Mouse (Mus musculus) erythroblast, embryonic 14.5 days (primary cell): ENCODE data around the gene Card14. TPM values are rescaled to one million over a fixed set of nuclear protein-coding genes. Genes with fewer than 3 reads are reported as not detected.
"Not testable (repeated sequence)": the region's sequence is repeated elsewhere in the genome, so short reads cannot be mapped to it uniquely, and the experiment has no call there.

Experiments
- H3K27me3 ChIP-seq: 2 replicates; pipeline ENCODE4 v1.6.1; 2012; ENCODE audit warnings: inconsistent platforms; ENCODE audit not compliant: control insufficient read depth
- H3K36me3 ChIP-seq: 2 replicates; pipeline ENCODE4 v1.6.1; 2012; ENCODE audit warnings: mild to moderate bottlenecking, inconsistent platforms; ENCODE audit not compliant: control insufficient read depth
- H3K4me1 ChIP-seq: 2 replicates; pipeline ENCODE4 v1.6.1; 2012; ENCODE audit warnings: inconsistent platforms; ENCODE audit not compliant: control insufficient read depth
- H3K4me3 ChIP-seq: replicated peaks from 2 replicates; pipeline ENCODE3; 2012; ENCODE audit warnings: moderate library complexity, mild to moderate bottlenecking, inconsistent platforms
- H3K9me3 ChIP-seq: 2 replicates; pipeline ENCODE4 v1.6.1; 2012; ENCODE audit warnings: low read length, inconsistent platforms, mixed read lengths; ENCODE audit not compliant: control insufficient read depth
- GATA1 ChIP-seq: IDR thresholded peaks from 2 replicates; pipeline ENCODE4 v1.6.1; 2012; ENCODE audit warnings: low read length, inconsistent platforms, mixed read lengths
- TAL1 ChIP-seq: IDR thresholded peaks from 3 replicates; pipeline ENCODE4 v1.6.1; 2012; ENCODE audit warnings: low read length, inconsistent platforms, mixed read lengths
- polyA plus RNA-seq: library from polyadenylated mRNA; stranded (reverse); fragments of >175 nt; gene quantifications from 2 replicates; pipeline ENCODE4 v1.2.3, GENCODE M21; 2012

Gene Card14
- polyA plus RNA-seq, 1 experiment, result 0.01 TPM

- Histone ChIP-seq H3K4me3 (no peak overlapping the region), H3K4me1 (peaks cover 6% of the 10 kb centered on the region), H3K36me3 (no peaks in the 10 kb centered on the region; the same call in 1 of the 2 replicates), H3K27me3 (no peaks in the 10 kb centered on the region), H3K9me3 (no peaks in the 10 kb centered on the region)
- no peak for TF ChIP-seq GATA1
- TF ChIP-seq TAL1, result no peak
Measured at GRCm38 (mm10) chr11:119375425-119375824, 67.9 kb downstream of the Card14 start.

GRCm38 (mm10) chr11:119377326-119377725 is 69.8 kb downstream of the Card14 start:
- H3K27me3 ChIP-seq, result no peaks in the 10 kb centered on the region
- no peak for TF ChIP-seq GATA1

GRCm38 (mm10) chr11:119378551-119378950 is 71.0 kb downstream of the Card14 start:
- TF ChIP-seq TAL1 (no peak), GATA1 (no peak)
- H3K27me3 ChIP-seq, result no peaks in the 10 kb centered on the region
- H3K36me3 ChIP-seq, result no peaks in the 10 kb centered on the region; the same call in 1 of the 2 replicates

More at GRCm38 (mm10) chr11:119377326-119377725, 69.8 kb downstream of the Card14 start:
- Histone ChIP-seq H3K36me3 (no peaks in the 10 kb centered on the region; the same call in 1 of the 2 replicates), H3K9me3 (no peaks in the 10 kb centered on the region), H3K4me3 (no peak overlapping the region), H3K4me1 (peaks cover 6% of the 10 kb centered on the region)

GRCm38 (mm10) chr11:119381631-119382337 is 74.2 kb downstream of the Card14 start:
- Histone ChIP-seq H3K9me3 (no peaks in the 10 kb centered on the region), H3K4me3 (no peak overlapping the region), H3K4me1 (peaks cover 2% of the 10 kb centered on the region), H3K27me3 (no peaks in the 10 kb centered on the region), H3K36me3 (no peaks in the 10 kb centered on the region; the same call in 1 of the 2 replicates)
- TF ChIP-seq GATA1 (no peak), TAL1 (no peak)

More at GRCm38 (mm10) chr11:119378551-119378950, 71.0 kb downstream of the Card14 start:
- Histone ChIP-seq H3K4me1 (peaks cover 6% of the 10 kb centered on the region), H3K4me3 (no peak overlapping the region), H3K9me3 (no peaks in the 10 kb centered on the region)

GRCm38 (mm10) chr11:119382338-119382850 is 74.8 kb downstream of the Card14 start:
- no peaks in the 10 kb centered on the region; the same call in 1 of the 2 replicates for H3K36me3 ChIP-seq
- no peak overlapping the region for H3K4me3 ChIP-seq

GRCm38 (mm10) chr11:119384904-119385303 is 77.3 kb downstream of the Card14 start:
- Histone ChIP-seq H3K36me3 (no peaks in the 10 kb centered on the region), H3K4me1 (peaks cover 4% of the 10 kb centered on the region), H3K4me3 (no peak overlapping the region), H3K27me3 (peaks cover 25% of the 10 kb centered on the region), H3K9me3 (no peaks in the 10 kb centered on the region)
- TF ChIP-seq TAL1 (no peak), GATA1 (no peak)

More at GRCm38 (mm10) chr11:119382338-119382850, 74.8 kb downstream of the Card14 start:
- H3K27me3 ChIP-seq, result peaks cover under 1% of the 10 kb centered on the region; the same call in 1 of the 2 replicates
- no peak for TF ChIP-seq TAL1
- TF ChIP-seq GATA1, result no peak
- no peaks in the 10 kb centered on the region for H3K4me1 ChIP-seq
- no peaks in the 10 kb centered on the region for H3K9me3 ChIP-seq

GRCm38 (mm10) chr11:119386306-119386705 is 78.7 kb downstream of the Card14 start:
- no peak for TF ChIP-seq TAL1
- no peak for TF ChIP-seq GATA1
- H3K36me3 ChIP-seq, result no peaks in the 10 kb centered on the region
- H3K27me3 ChIP-seq, result peaks cover 39% of the 10 kb centered on the region
- H3K9me3 ChIP-seq, result no peaks in the 10 kb centered on the region
- peaks cover 18% of the 10 kb centered on the region for H3K4me1 ChIP-seq
- H3K4me3 ChIP-seq, result no peak overlapping the region

GRCm38 (mm10) chr11:119387273-119387672 is 79.7 kb downstream of the Card14 start:
- H3K36me3 ChIP-seq, H3K4me3 ChIP-seq, H3K9me3 ChIP-seq: not testable (repeated sequence)
- H3K27me3 ChIP-seq, result peaks cover 48% of the 10 kb centered on the region
- H3K4me1 ChIP-seq, result peaks cover 28% of the 10 kb centered on the region

GRCm38 (mm10) chr11:119389851-119390270 is 82.3 kb downstream of the Card14 start:
- Histone ChIP-seq H3K36me3 (no peaks in the 10 kb centered on the region), H3K4me1 (peaks cover 48% of the 10 kb centered on the region), H3K9me3 (no peaks in the 10 kb centered on the region), H3K27me3 (peaks cover 51% of the 10 kb centered on the region), H3K4me3 (peak overlapping the region; percentile 69)
- TF ChIP-seq TAL1, result no peak
- no peak for TF ChIP-seq GATA1
